Mouse (Mus musculus): ENCODE measurements around the gene Olfr1494. TPM values are rescaled to one million over a fixed set of nuclear protein-coding genes. Genes with fewer than 3 reads are reported as not detected.

The Olfr1494 gene
- polyA plus RNA-seq, 1 experiment from 2014 or later = not detected

Other genes with a start within 250 kb of the Olfr1494 start
- gene Olfr1477, start 239.2 kb upstream of the Olfr1494 start, polyA plus RNA-seq (2015; fragmentation: Nextera tagmentation; extraction: Ambion mirVana) = not detected in 2 replicates
- not detected in 2 replicates for gene Olfr1480, start 211.8 kb upstream of the Olfr1494 start, polyA plus RNA-seq (2015; fragmentation: Nextera tagmentation; extraction: Ambion mirVana)
- gene Olfr1484, start 156.2 kb upstream of the Olfr1494 start, polyA plus RNA-seq (2015; fragmentation: Nextera tagmentation; extraction: Ambion mirVana) = not detected in 2 replicates
- gene Olfr1487, start 122.4 kb upstream of the Olfr1494 start, polyA plus RNA-seq (2015; fragmentation: Nextera tagmentation; extraction: Ambion mirVana) = not detected in 2 replicates
- gene Olfr1489, start 108.1 kb upstream of the Olfr1494 start, polyA plus RNA-seq (2015; fragmentation: Nextera tagmentation; extraction: Ambion mirVana) = not detected in 2 replicates
- not detected in 2 replicates for gene Olfr1490, start 88.6 kb upstream of the Olfr1494 start, polyA plus RNA-seq (2015; fragmentation: Nextera tagmentation; extraction: Ambion mirVana)
- gene Olfr1491, start 42.5 kb upstream of the Olfr1494 start, polyA plus RNA-seq (2015; fragmentation: Nextera tagmentation; extraction: Ambion mirVana) = not detected in 2 replicates
- not detected in 2 replicates for gene Olfr1493-ps1, start 16.4 kb upstream of the Olfr1494 start, polyA plus RNA-seq (2015; fragmentation: Nextera tagmentation; extraction: Ambion mirVana)
- not detected in 2 replicates for gene Olfr1495, start 24.9 kb downstream of the Olfr1494 start, polyA plus RNA-seq (2015; fragmentation: Nextera tagmentation; extraction: Ambion mirVana)
- gene Olfr1496, start 38.1 kb downstream of the Olfr1494 start, polyA plus RNA-seq (2015; fragmentation: Nextera tagmentation; extraction: Ambion mirVana) = not detected in 2 replicates
- not detected in 2 replicates for gene Olfr1497, start 58.5 kb downstream of the Olfr1494 start, polyA plus RNA-seq (2015; fragmentation: Nextera tagmentation; extraction: Ambion mirVana)
- not detected in 2 replicates for gene Olfr1499, start 79.7 kb downstream of the Olfr1494 start, polyA plus RNA-seq (2015; fragmentation: Nextera tagmentation; extraction: Ambion mirVana)
- not detected in 2 replicates for gene Olfr1500, start 90.8 kb downstream of the Olfr1494 start, polyA plus RNA-seq (2015; fragmentation: Nextera tagmentation; extraction: Ambion mirVana)
- gene Olfr1501, start 111.0 kb downstream of the Olfr1494 start, polyA plus RNA-seq (2015; fragmentation: Nextera tagmentation; extraction: Ambion mirVana) = not detected in 2 replicates
- gene Olfr1502, start 122.1 kb downstream of the Olfr1494 start, polyA plus RNA-seq (2015; fragmentation: Nextera tagmentation; extraction: Ambion mirVana) = not detected in 2 replicates
- not detected in 2 replicates for gene Olfr1504, start 158.2 kb downstream of the Olfr1494 start, polyA plus RNA-seq (2015; fragmentation: Nextera tagmentation; extraction: Ambion mirVana)
- gene Olfr1505, start 173.8 kb downstream of the Olfr1494 start, polyA plus RNA-seq (2015; fragmentation: Nextera tagmentation; extraction: Ambion mirVana) = not detected in 2 replicates

All from forebrain, embryonic 16.5 days (tissue).